Mouse (Mus musculus) neural tube, embryonic 11.5 days (tissue): ENCODE measurements at regions not wholly inside any gene's neighbourhood (a gene's known extent, or its start where the extent isn't known, plus 50 kb on each side); places are given as distances from the start of the nearest gene placed in this dataset.

ENCODE experiments used
- ATAC-seq: fragments of 200-750 bp; cut with Nextera tagmentation; 2 replicates; pipeline ENCODE4 v1.8.0; 2017; ENCODE audit warnings: moderate number of reproducible peaks, mild to moderate bottlenecking, moderate TSS enrichment, moderate library complexity; ENCODE audit not compliant: insufficient read depth, low FRiP score, low TSS enrichment
- DNase-seq: peaks from one replicate; pipeline ENCODE4 v3.0.0-alpha.2; 2015; ENCODE audit warnings: low spot score
- H3K27ac ChIP-seq: fragments of 300-500 bp; sonication (generic); 2 replicates; pipeline ENCODE4 v1.5.1; 2014; ENCODE audit warnings: low read depth, mild to moderate bottlenecking, low read length
- H3K27me3 ChIP-seq: fragments of 300-500 bp; sonication (generic); 2 replicates; pipeline ENCODE4 v1.6.1; 2014; ENCODE audit warnings: mild to moderate bottlenecking, low read length, mixed read lengths; ENCODE audit not compliant: control insufficient read depth, insufficient read depth
- H3K36me3 ChIP-seq: fragments of 300-500 bp; sonication (generic); 2 replicates; pipeline ENCODE4 v1.6.1; 2014; ENCODE audit warnings: mild to moderate bottlenecking, low read length, moderate library complexity, mixed read lengths; ENCODE audit not compliant: control insufficient read depth, insufficient read depth
- H3K4me1 ChIP-seq: fragments of 300-500 bp; sonication (generic); 2 replicates; pipeline ENCODE4 v1.6.1; 2014; ENCODE audit warnings: low read length, mixed read lengths; ENCODE audit not compliant: control insufficient read depth, insufficient read depth
- H3K4me2 ChIP-seq: fragments of 300-500 bp; sonication (generic); 2 replicates; pipeline ENCODE4 v1.6.1; 2014; ENCODE audit warnings: low read depth, mild to moderate bottlenecking, moderate library complexity
- H3K4me3 ChIP-seq: fragments of 300-500 bp; sonication (generic); 2 replicates; pipeline ENCODE4 v1.5.1; 2014; ENCODE audit warnings: low read depth, low read length
- H3K9ac ChIP-seq: fragments of 300-500 bp; sonication (generic); 2 replicates; pipeline ENCODE4 v1.6.1; 2014; ENCODE audit warnings: mild to moderate bottlenecking, low read length
- H3K9me3 ChIP-seq: fragments of 300-500 bp; sonication (generic); 2 replicates; pipeline ENCODE4 v1.6.1; 2016; ENCODE audit warnings: low read length; ENCODE audit not compliant: control insufficient read depth
- WGBS: fragments of 180-500 bp; shearing (Covaris S2); extraction: QIAGEN DNeasy Blood & Tissue Kit; methylation state at CpG from one replicate; pipeline ENCODE4 v1.1.7; 2014; 5-methylcytosine and 5-hydroxymethylcytosine counted together

DNA sequence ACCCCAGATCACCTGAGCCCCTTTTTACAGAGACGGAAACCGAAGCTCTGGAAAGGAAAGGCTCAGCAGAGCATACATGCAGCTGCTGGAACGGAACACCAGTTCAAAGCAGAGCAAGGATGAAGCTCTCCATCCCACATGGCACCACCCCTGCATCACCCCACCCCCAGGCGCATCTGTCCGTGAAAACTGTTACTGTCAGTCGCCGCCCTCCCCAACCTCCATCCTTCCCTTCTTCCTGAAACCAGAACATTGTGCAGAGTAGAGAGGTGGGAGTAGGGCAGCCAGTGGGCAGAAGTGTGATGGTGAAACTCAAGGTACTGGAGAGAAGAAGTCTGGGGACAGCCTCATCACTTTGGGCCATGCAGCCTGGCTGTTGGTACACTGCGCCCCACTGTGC, 84.6 kb downstream of the Rplp1 start:
- Histone ChIP-seq H3K9me3 (no peaks in the 10 kb centered on the region), H3K9ac (no peak overlapping the region), H3K27me3 (no peaks in the 10 kb centered on the region), H3K4me1 (no peaks in the 10 kb centered on the region), H3K36me3 (no peaks in the 10 kb centered on the region), H3K27ac (no peak overlapping the region), H3K4me3 (no peak overlapping the region), H3K4me2 (no peak overlapping the region)
- ATAC-seq (no peak), DNase-seq (no peak)
- WGBS, result 89% methylated on average over 8 of the region's 8 CpGs

DNA sequence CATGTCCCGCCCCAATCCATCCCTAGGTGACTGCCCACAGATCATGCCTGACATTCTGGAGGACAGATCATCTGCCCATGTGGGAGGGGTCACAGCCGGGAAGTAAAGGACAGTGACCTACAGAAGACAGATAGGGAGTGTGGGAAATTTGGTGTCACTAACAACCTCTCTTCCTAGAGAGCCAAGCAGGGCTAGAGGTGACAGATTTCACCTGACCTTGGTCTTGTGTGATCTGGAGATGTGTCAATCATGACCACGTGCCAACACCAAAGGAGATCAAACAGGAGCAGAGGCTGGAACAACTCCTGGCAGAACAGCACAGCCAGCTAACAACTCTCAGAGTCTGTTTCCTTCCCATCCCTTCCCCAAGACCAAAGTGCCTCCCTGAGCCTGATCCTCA, 85.0 kb downstream of the Rplp1 start:
- no peak overlapping the region for H3K4me2 ChIP-seq
- no peak for ATAC-seq
- no peak for DNase-seq
- no peak overlapping the region for H3K4me3 ChIP-seq
- H3K9ac ChIP-seq, result no peak overlapping the region
- H3K4me1 ChIP-seq, result no peaks in the 10 kb centered on the region
- H3K27me3 ChIP-seq, result no peaks in the 10 kb centered on the region
- H3K27ac ChIP-seq, result no peak overlapping the region
- H3K36me3 ChIP-seq, result no peaks in the 10 kb centered on the region
- WGBS, result 84% methylated on average over 3 of the region's 3 CpGs
- H3K9me3 ChIP-seq, result no peaks in the 10 kb centered on the region

DNA sequence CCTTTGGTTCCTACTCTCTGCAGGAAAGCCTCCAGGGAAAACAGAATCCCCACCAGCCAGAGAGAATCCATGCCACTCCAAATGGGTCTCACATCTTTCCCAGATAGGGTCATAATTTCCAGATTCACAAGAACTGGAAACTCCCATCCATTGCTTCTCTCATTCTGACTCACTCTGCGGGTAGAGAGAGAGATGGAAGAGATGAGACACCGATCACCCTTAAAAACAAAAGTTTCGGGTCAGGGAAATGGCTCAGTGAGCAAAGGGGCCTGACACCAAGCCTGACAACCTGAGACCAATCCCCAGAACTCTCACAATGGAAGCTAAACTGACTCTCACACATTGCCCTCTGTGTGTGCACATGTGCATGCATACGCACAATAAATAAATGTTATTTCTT, 86.6 kb downstream of the Rplp1 start:
- Histone ChIP-seq H3K9me3 (no peaks in the 10 kb centered on the region), H3K4me3 (no peak overlapping the region), H3K4me1 (no peaks in the 10 kb centered on the region), H3K9ac (no peak overlapping the region), H3K27ac (no peak overlapping the region), H3K27me3 (no peaks in the 10 kb centered on the region), H3K36me3 (no peaks in the 10 kb centered on the region), H3K4me2 (no peak overlapping the region)
- DNase-seq, result no peak
- 92% methylated on average over 4 of the region's 4 CpGs for WGBS
- ATAC-seq, result no peak

DNA sequence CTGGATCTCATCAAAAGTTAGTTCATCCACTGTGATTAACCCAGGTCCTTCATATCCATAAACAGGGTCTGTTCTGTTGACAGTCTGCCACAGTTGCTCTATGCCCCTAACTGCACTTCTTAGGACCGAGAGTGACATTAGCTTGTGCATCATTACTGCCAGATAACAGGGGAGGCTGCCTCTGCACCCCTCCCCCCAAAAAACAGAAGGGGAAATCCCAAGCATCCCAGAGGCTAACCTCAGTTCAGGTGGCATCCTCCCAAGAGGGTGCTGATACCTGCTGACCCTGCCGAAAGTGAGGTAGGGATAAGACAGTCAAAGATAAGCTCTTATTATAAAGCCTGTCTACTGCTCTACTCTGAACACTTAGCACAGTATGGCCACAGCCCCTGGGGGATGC, 87.3 kb downstream of the Rplp1 start:
- ATAC-seq (no peak), DNase-seq (no peak)
- H3K27me3 ChIP-seq, result no peaks in the 10 kb centered on the region

DNA sequence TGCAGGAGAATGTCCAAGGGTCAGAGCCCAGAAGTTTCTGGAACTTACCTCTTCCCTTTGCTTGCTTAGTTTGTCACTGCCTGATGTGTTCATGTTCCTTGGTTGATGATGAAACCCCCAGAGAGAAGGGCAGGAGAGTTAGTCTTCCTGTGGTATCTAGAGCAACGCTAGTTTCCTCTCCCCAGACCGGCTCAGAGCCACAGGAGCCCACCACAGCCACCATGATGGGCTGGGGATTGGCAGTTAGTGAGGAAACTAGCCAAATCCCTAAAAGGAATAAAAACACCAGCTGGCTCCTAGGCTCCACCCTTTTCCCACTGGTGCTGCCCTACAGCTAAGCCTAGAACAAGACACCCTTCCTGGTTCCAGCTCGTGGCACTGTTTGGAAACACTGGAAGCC, 87.9 kb downstream of the Rplp1 start:
- no peak for DNase-seq
- ATAC-seq, result no peak
- Histone ChIP-seq H3K36me3 (no peaks in the 10 kb centered on the region), H3K27me3 (no peaks in the 10 kb centered on the region), H3K27ac (no peak overlapping the region), H3K4me3 (no peak overlapping the region), H3K4me2 (no peak overlapping the region), H3K4me1 (no peaks in the 10 kb centered on the region), H3K9me3 (no peaks in the 10 kb centered on the region), H3K9ac (no peak overlapping the region)
- WGBS, result 63% methylated on average over 3 of the region's 3 CpGs

More for the DNA sequence above, 87.3 kb downstream of the Rplp1 start:
- no peaks in the 10 kb centered on the region for H3K36me3 ChIP-seq
- H3K4me3 ChIP-seq, result no peak overlapping the region
- H3K4me2 ChIP-seq, result no peak overlapping the region
- no peaks in the 10 kb centered on the region for H3K4me1 ChIP-seq
- H3K9ac ChIP-seq, result no peak overlapping the region
- H3K27ac ChIP-seq, result no peak overlapping the region
- no peaks in the 10 kb centered on the region for H3K9me3 ChIP-seq
- WGBS, result 90% methylated on average over 2 of the region's 2 CpGs

DNA sequence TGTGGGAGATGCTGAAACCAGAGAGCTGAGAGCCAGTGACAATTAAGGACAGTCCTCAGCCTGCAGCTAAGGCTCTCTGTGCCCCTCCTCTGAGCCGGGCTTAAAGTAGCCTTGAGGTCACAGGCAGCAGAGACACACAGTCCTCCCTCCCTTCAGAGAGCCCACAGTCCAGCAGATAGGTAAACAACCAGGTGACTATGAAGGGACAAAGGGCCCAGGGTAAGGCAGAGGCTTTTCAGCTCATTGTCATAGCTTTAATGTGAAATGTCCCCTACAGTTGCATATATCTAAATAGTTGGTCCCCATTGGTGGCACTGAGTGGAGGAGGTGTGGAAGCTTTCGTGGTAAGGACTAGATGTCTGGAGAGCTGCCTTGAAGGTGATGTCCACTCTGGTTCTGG, 88.5 kb downstream of the Rplp1 start:
- Histone ChIP-seq H3K9me3 (no peaks in the 10 kb centered on the region), H3K36me3 (no peaks in the 10 kb centered on the region), H3K9ac (no peak overlapping the region), H3K4me1 (no peaks in the 10 kb centered on the region), H3K4me3 (no peak overlapping the region), H3K27me3 (no peaks in the 10 kb centered on the region), H3K4me2 (no peak overlapping the region), H3K27ac (no peak overlapping the region)
- ATAC-seq, result no peak
- DNase-seq, result no peak
- 80% methylated on average over 2 of the region's 2 CpGs for WGBS

DNA sequence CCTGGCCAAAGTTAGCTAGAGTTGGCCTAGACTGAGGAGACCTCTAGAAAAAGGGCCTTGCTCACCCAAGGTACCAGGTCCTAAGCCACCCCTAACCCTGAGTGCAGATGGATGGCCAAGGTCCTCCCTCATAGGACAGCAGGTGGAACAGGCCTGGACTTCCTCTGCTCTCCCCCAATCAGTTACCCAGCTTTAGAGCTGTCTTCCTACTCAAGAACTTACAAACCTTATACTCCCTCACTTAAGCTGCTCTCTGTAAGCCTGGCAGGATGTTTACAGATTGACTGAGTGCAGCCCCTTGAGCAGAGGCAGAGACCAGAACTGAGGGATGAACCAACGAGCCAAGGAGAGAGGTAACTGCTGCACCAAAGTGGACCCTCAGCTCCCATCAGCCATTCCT, 94.5 kb downstream of the Rplp1 start:
- H3K9me3 ChIP-seq, result no peaks in the 10 kb centered on the region
- no peak overlapping the region for H3K9ac ChIP-seq
- 83% methylated on average over 1 of the region's 1 CpGs for WGBS
- H3K4me3 ChIP-seq, result no peak overlapping the region
- H3K27ac ChIP-seq, result no peak overlapping the region
- H3K36me3 ChIP-seq, result no peaks in the 10 kb centered on the region
- DNase-seq (no peak), ATAC-seq (no peak)
- no peaks in the 10 kb centered on the region for H3K27me3 ChIP-seq
- no peak overlapping the region for H3K4me2 ChIP-seq
- H3K4me1 ChIP-seq, result no peaks in the 10 kb centered on the region

DNA sequence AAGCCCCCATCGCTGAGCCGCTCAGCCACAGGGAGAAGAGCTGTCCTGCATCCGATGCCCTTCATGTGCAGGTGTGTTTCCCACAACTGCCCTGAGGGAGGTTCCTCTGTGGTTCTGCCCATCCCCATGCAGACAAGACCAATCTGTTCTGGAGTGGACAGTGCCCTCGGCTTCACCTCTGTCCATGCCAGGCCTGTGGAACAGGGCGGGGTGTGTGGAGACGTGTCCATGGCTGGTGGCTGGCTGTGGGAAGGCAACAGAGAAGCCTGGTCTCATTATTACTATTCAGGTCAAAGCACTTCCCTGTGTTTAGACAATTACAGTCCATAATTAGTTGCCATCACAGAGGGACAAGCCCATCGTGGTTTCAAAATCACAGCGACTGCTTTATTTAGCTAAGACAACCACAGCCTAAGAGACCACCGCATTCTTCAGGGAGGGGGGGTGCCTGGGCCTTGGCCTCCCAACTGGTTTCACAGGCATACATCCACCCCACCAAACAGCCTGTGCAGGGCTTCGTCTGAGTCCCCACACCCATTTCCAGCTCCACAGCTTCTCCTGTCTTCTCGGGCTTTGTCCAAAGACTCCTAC, 97.7 kb downstream of the Rplp1 start:
- no peaks in the 10 kb centered on the region for H3K9me3 ChIP-seq
- DNase-seq (no peak), ATAC-seq (no peak)
- H3K4me1 ChIP-seq, result no peaks in the 10 kb centered on the region
- H3K9ac ChIP-seq, result no peak overlapping the region
- H3K4me3 ChIP-seq, result no peak overlapping the region
- H3K4me2 ChIP-seq, result no peak overlapping the region
- H3K27me3 ChIP-seq, result no peaks in the 10 kb centered on the region
- H3K36me3 ChIP-seq, result no peaks in the 10 kb centered on the region
- H3K27ac ChIP-seq, result no peak overlapping the region
- 80% methylated on average over 11 of the region's 11 CpGs for WGBS

DNA sequence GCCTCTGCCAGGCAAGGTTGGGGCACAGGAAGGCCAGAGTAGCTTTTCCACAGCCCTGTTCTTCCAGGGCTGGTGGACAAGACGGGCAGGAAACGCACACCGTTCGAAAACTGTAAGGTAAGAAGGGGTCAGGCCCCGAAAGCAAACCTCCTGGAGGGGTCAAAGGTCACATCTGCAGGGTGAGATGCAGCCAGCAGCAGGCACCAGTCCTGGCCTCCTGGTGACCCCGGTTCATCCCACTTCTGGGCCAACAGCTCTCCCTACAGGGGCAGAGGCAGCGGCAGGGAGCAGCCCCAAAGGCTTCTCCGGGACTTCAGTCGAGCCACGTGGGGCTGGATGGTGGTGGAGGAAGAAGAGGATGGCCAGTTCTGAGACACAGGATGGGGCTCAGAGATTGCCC, 98.3 kb downstream of the Rplp1 start:
- WGBS, result 32% methylated on average over 10 of the region's 10 CpGs
- Histone ChIP-seq H3K27me3 (no peaks in the 10 kb centered on the region), H3K4me2 (no peak overlapping the region), H3K4me3 (no peak overlapping the region), H3K9ac (no peak overlapping the region), H3K27ac (no peak overlapping the region), H3K4me1 (no peaks in the 10 kb centered on the region), H3K9me3 (no peaks in the 10 kb centered on the region), H3K36me3 (no peaks in the 10 kb centered on the region)
- ATAC-seq, result no peak
- DNase-seq, result no peak
